Mouse (Mus musculus): ENCODE results near the gene Ddr2. TPM values are rescaled to one million over a fixed set of nuclear protein-coding genes. Genes with fewer than 3 reads are reported as not detected.
A peak's percentile ranks its signal among the peaks of the same experiment; 100 is the strongest.

Gene Ddr2
- polyA plus RNA-seq, 2 experiments, result 64.1 to 86.7 TPM

GRCm38 (mm10) chr1:169986166-169986565 is 124.4 kb downstream of the Ddr2 start:
- ATAC-seq (ENCODE audit: low FRiP score, low read depth), result peak; percentile 75
- H3K4me3 ChIP-seq (replicated peaks; ENCODE audit: low read length), result no peak overlapping the region

GRCm38 (mm10) chr1:169977621-169978020 is 132.9 kb downstream of the Ddr2 start:
- Histone ChIP-seq H3K36me3 (ENCODE audit: control insufficient read depth, insufficient read depth, low read length) (peaks cover 32% of the 10 kb centered on the region), H3K27ac (replicated peaks; ENCODE audit: low read depth, low read length) (no peak overlapping the region), H3K9me3 (ENCODE audit: control insufficient read depth, low read length) (no peaks in the 10 kb centered on the region), H3K4me3 (replicated peaks; ENCODE audit: low read length) (no peak overlapping the region), H3K9ac (ENCODE audit: low read depth, low read length, severe bottlenecking) (no peak overlapping the region), H3K4me2 (replicated peaks; ENCODE audit: low read depth, low read length, severe bottlenecking) (no peak overlapping the region), H3K27me3 (ENCODE audit: control insufficient read depth, insufficient read depth, low read length) (no peaks in the 10 kb centered on the region), H3K4me1 (ENCODE audit: control insufficient read depth, insufficient read depth, low read length) (no peaks in the 10 kb centered on the region)
- no peak for DNase-seq (ENCODE audit: low spot score)
- TF ChIP-seq POLR2A (IDR thresholded peaks at IDR 0.05; ENCODE audit: borderline replicate concordance, extremely low read depth, insufficient read depth, insufficient read length), result no peak
- WGBS, result 89% methylated on average over 4 of the region's 4 CpGs
- ATAC-seq (ENCODE audit: low FRiP score, low read depth), result no peak

More at GRCm38 (mm10) chr1:169986166-169986565, 124.4 kb downstream of the Ddr2 start:
- Histone ChIP-seq H3K4me1 (ENCODE audit: control insufficient read depth, insufficient read depth, low read length) (0 out of 2 replicates have a peak, but pooled peaks cover 4% of the 10 kb centered on the region), H3K36me3 (ENCODE audit: control insufficient read depth, insufficient read depth, low read length) (peaks cover 42% of the 10 kb centered on the region), H3K27ac (replicated peaks; ENCODE audit: low read depth, low read length) (no peak overlapping the region), H3K9ac (ENCODE audit: low read depth, low read length, severe bottlenecking) (no peak overlapping the region), H3K9me3 (ENCODE audit: control insufficient read depth, low read length) (no peaks in the 10 kb centered on the region), H3K27me3 (ENCODE audit: control insufficient read depth, insufficient read depth, low read length) (no peaks in the 10 kb centered on the region), H3K4me2 (replicated peaks; ENCODE audit: low read depth, low read length, severe bottlenecking) (no peak overlapping the region)
- 50% methylated on average over 1 of the region's 1 CpGs for WGBS
- no peak for TF ChIP-seq POLR2A (IDR thresholded peaks at IDR 0.05; ENCODE audit: borderline replicate concordance, extremely low read depth, insufficient read depth, insufficient read length)
- DNase-seq (ENCODE audit: low spot score), result peak; percentile 80

- WGBS, result 75% methylated on average over 2 of the region's 2 CpGs
- no peaks in the 10 kb centered on the region for H3K9me3 ChIP-seq (ENCODE audit: control insufficient read depth, low read length)
- peaks cover 11% of the 10 kb centered on the region; the same call in 1 of the 2 replicates for H3K36me3 ChIP-seq (ENCODE audit: control insufficient read depth, insufficient read depth, low read length)
- no peak for DNase-seq (ENCODE audit: low spot score)
- no peak overlapping the region for H3K4me3 ChIP-seq (replicated peaks; ENCODE audit: low read length)
- H3K4me1 ChIP-seq (ENCODE audit: control insufficient read depth, insufficient read depth, low read length), result peaks cover 11% of the 10 kb centered on the region
- no peak overlapping the region for H3K4me2 ChIP-seq (replicated peaks; ENCODE audit: low read depth, low read length, severe bottlenecking)
- no peak for ATAC-seq (ENCODE audit: low FRiP score, low read depth)
- no peak for TF ChIP-seq POLR2A (IDR thresholded peaks at IDR 0.05; ENCODE audit: borderline replicate concordance, extremely low read depth, insufficient read depth, insufficient read length)
- no peaks in the 10 kb centered on the region for H3K27me3 ChIP-seq (ENCODE audit: control insufficient read depth, insufficient read depth, low read length)
- no peak overlapping the region for H3K27ac ChIP-seq (replicated peaks; ENCODE audit: low read depth, low read length)
- H3K9ac ChIP-seq (ENCODE audit: low read depth, low read length, severe bottlenecking), result no peak overlapping the region
These were observed 138.6 kb downstream of the Ddr2 start for GRCm38 (mm10) chr1:169971998-169972397.

- peaks cover 11% of the 10 kb centered on the region for H3K4me1 ChIP-seq (ENCODE audit: control insufficient read depth, insufficient read depth, low read length)
- H3K9ac ChIP-seq (ENCODE audit: low read depth, low read length, severe bottlenecking), result no peak overlapping the region
- no peaks in the 10 kb centered on the region for H3K27me3 ChIP-seq (ENCODE audit: control insufficient read depth, insufficient read depth, low read length)
- DNase-seq (ENCODE audit: low spot score), result no peak
- no peak overlapping the region for H3K27ac ChIP-seq (replicated peaks; ENCODE audit: low read depth, low read length)
- no peak for ATAC-seq (ENCODE audit: low FRiP score, low read depth)
- no peak for TF ChIP-seq POLR2A (IDR thresholded peaks at IDR 0.05; ENCODE audit: borderline replicate concordance, extremely low read depth, insufficient read depth, insufficient read length)
- no peak overlapping the region for H3K4me2 ChIP-seq (replicated peaks; ENCODE audit: low read depth, low read length, severe bottlenecking)
- H3K36me3 ChIP-seq (ENCODE audit: control insufficient read depth, insufficient read depth, low read length), result peaks cover 7% of the 10 kb centered on the region
- 90% methylated on average over 4 of the region's 4 CpGs for WGBS
- no peak overlapping the region for H3K4me3 ChIP-seq (replicated peaks; ENCODE audit: low read length)
- no peaks in the 10 kb centered on the region for H3K9me3 ChIP-seq (ENCODE audit: control insufficient read depth, low read length)
These were observed 139.6 kb downstream of the Ddr2 start for GRCm38 (mm10) chr1:169970936-169971335.

GRCm38 (mm10) chr1:169969516-169969886 is 141.1 kb downstream of the Ddr2 start:
- H3K9me3 ChIP-seq (ENCODE audit: control insufficient read depth, low read length), result no peaks in the 10 kb centered on the region
- peak overlapping the region; percentile 76 for H3K27ac ChIP-seq (replicated peaks; ENCODE audit: low read depth, low read length)
- H3K4me2 ChIP-seq (replicated peaks; ENCODE audit: low read depth, low read length, severe bottlenecking), result peak overlapping the region; percentile 82
- ATAC-seq (ENCODE audit: low FRiP score, low read depth) (peak; percentile 64), DNase-seq (ENCODE audit: low spot score) (no peak)
- peak overlapping the region; percentile 60 for H3K4me3 ChIP-seq (replicated peaks; ENCODE audit: low read length)
- H3K27me3 ChIP-seq (ENCODE audit: control insufficient read depth, insufficient read depth, low read length), result no peaks in the 10 kb centered on the region
- no peak for TF ChIP-seq POLR2A (IDR thresholded peaks at IDR 0.05; ENCODE audit: borderline replicate concordance, extremely low read depth, insufficient read depth, insufficient read length)
- H3K36me3 ChIP-seq (ENCODE audit: control insufficient read depth, insufficient read depth, low read length), result peaks cover 18% of the 10 kb centered on the region
- H3K4me1 ChIP-seq (ENCODE audit: control insufficient read depth, insufficient read depth, low read length), result peaks cover 11% of the 10 kb centered on the region
- under 1% methylated on average over 9 of the region's 9 CpGs for WGBS
- peak overlapping the region; percentile 57 for H3K9ac ChIP-seq (ENCODE audit: low read depth, low read length, severe bottlenecking)
